Mouse (Mus musculus) liver, adult 2 months (tissue): ENCODE results near the gene Kif22.

ENCODE experiments used
- CTCF ChIP-seq: fragments of 200-500 bp; IDR thresholded peaks from 2 replicates; pipeline ENCODE4 v1.5.1; 2011; ENCODE audit warnings: low read depth, low read length, control low read depth
- POLR2A ChIP-seq: fragments of 200-500 bp; IDR thresholded peaks from 2 replicates; pipeline ENCODE4 v1.6.1; 2011; ENCODE audit warnings: low read length, control low read depth; ENCODE audit not compliant: insufficient read depth; ENCODE audit errors: extremely low read depth

GRCm38 (mm10) chr7:127011051-127011450, 31.2 kb downstream of the Kif22 start:
- TF ChIP-seq CTCF (no peak), POLR2A (no peak)
